Mouse (Mus musculus) heart, adult 2 months (tissue): ENCODE data around the gene Cyp1a2. TPM values are rescaled to one million over a fixed set of nuclear protein-coding genes. Genes with fewer than 3 reads are reported as not detected.

ENCODE experiments used
- DNase-seq, 2 experiments: peaks; one replicate each; pipeline ENCODE4 v3.0.0; 2021
- H3K27ac ChIP-seq: fragments of 200-600 bp; 2 replicates; pipeline ENCODE4 v1.8.1; 2022
- H3K27me3 ChIP-seq: fragments of 200-500 bp; 2 replicates; pipeline ENCODE4 v1.6.1; 2012; ENCODE audit warnings: mild to moderate bottlenecking, low read length, inconsistent platforms, mixed read lengths; ENCODE audit not compliant: control insufficient read depth, insufficient read depth
- H3K36me3 ChIP-seq: fragments of 200-500 bp; 2 replicates; pipeline ENCODE4 v1.6.1; 2012; ENCODE audit warnings: low read length, inconsistent platforms; ENCODE audit not compliant: control insufficient read depth, insufficient read depth
- H3K4me1 ChIP-seq: fragments of 200-500 bp; 2 replicates; pipeline ENCODE4 v1.6.1; 2011; ENCODE audit warnings: low read length; ENCODE audit not compliant: control insufficient read depth, insufficient read depth
- H3K4me3 ChIP-seq: fragments of 200-600 bp; 2 replicates; pipeline ENCODE4 v1.8.1; 2022
- H3K79me2 ChIP-seq: fragments of 200-500 bp; replicated peaks from 2 replicates; pipeline ENCODE4 v1.6.1; 2012; ENCODE audit warnings: mild to moderate bottlenecking, inconsistent platforms, low read length, moderate library complexity, mixed read lengths; ENCODE audit not compliant: control insufficient read depth, insufficient read depth
- H3K9ac ChIP-seq: fragments of 200-500 bp; 2 replicates; pipeline ENCODE4 v1.6.1; 2012; ENCODE audit warnings: low read depth, mild to moderate bottlenecking, control low read depth, inconsistent platforms, low read length, mixed read lengths
- CTCF ChIP-seq: fragments of 200-600 bp; IDR thresholded peaks from 2 replicates; pipeline ENCODE4 v1.8.1; 2022; ENCODE audit warnings: antibody characterized with exemption, mild to moderate bottlenecking, moderate library complexity
- EP300 ChIP-seq: fragments of 200-500 bp; IDR thresholded peaks from 2 replicates; pipeline ENCODE4 v1.6.1; 2011; ENCODE audit warnings: low read depth, low read length, control low read depth; ENCODE audit not compliant: insufficient read depth
- POLR2A ChIP-seq: fragments of 200-500 bp; IDR thresholded peaks from 2 replicates; pipeline ENCODE4 v1.6.1; 2011; ENCODE audit warnings: mild to moderate bottlenecking, low read depth, low read length, control low read depth; ENCODE audit not compliant: insufficient read depth
- WGBS: fragments of 180-500 bp; shearing (Covaris S2); methylation state at CpG from one replicate; pipeline ENCODE4 v1.1.7; 2018; 5-methylcytosine and 5-hydroxymethylcytosine counted together
- intact Hi-C: fragments of 180-260 bp; cut with DNase I; formaldehyde crosslinking; loops from one replicate; pipeline ENCODE4 v1.15.1; 2025
- polyA plus RNA-seq: library from polyadenylated mRNA; depleted of rRNA; stranded (reverse); fragments of >200 nt; gene quantifications from 2 replicates; pipeline ENCODE4 v1.2.3, GENCODE M21; 2012
- total RNA-seq, 2 experiments: library from RNA; stranded (reverse); gene quantifications; 2 replicates each; pipeline ENCODE4 v1.2.3; 2021

The Cyp1a2 gene
- total and polyA plus RNA-seq, 3 experiments = not detected

GRCm38 (mm10) chr9:57654966-57655365, 28.5 kb downstream of the Cyp1a2 start:
- Histone ChIP-seq H3K27me3 (no peaks in the 10 kb centered on the region), H3K79me2 (no peaks in the 10 kb centered on the region), H3K9ac (no peak overlapping the region), H3K27ac (no peak overlapping the region), H3K4me1 (peaks cover 2% of the 10 kb centered on the region), H3K36me3 (no peaks in the 10 kb centered on the region), H3K4me3 (no peak overlapping the region)
- TF ChIP-seq POLR2A (no peak), EP300 (no peak), CTCF (no peak)
- no peak for DNase-seq
- 97% methylated on average over 1 of the region's 1 CpGs for WGBS
- intact Hi-C loops = loop anchor here (1.0 to 10.0 kb wide), 6 partner anchors 26 to 390 kb away; partner anchors contain the start of genes 1700017B05Rik and Cox5a

GRCm38 (mm10) chr9:57653283-57653682, 30.2 kb downstream of the Cyp1a2 start, which contains the start of gene Csk:
Gene Csk, minus strand, starts transcription at chr9:57653631.
- Histone ChIP-seq H3K4me1 (peaks cover 2% of the 10 kb centered on the region), H3K36me3 (no peaks in the 10 kb centered on the region), H3K27ac (no peak within 1 kb of the TSS), H3K9ac (no peak within 1 kb of the TSS), H3K27me3 (no peaks in the 10 kb centered on the region), H3K79me2 (no peaks in the 10 kb centered on the region), H3K4me3 (no peak within 1 kb of the TSS)
- no peak for TF ChIP-seq EP300
- intact Hi-C loops = loop anchor here (10.0 kb wide), 1 partner anchor 388 kb away; the partner anchor contains the start of gene 1700017B05Rik
- WGBS = 83% methylated on average over 5 of the region's 5 CpGs
- DNase-seq = no peak

- intact Hi-C loops = loop anchor here (10.0 kb wide), 1 partner anchor 388 kb away; the partner anchor contains the start of gene 1700017B05Rik
Measured at GRCm38 (mm10) chr9:57652855-57653254, 30.6 kb downstream of the Cyp1a2 start.

GRCm38 (mm10) chr9:57652351-57652750, 31.2 kb downstream of the Cyp1a2 start:
- TF ChIP-seq EP300 = no peak
- Histone ChIP-seq H3K27ac (no peak overlapping the region), H3K36me3 (no peaks in the 10 kb centered on the region), H3K9ac (no peak overlapping the region), H3K79me2 (no peaks in the 10 kb centered on the region), H3K4me1 (peaks cover 2% of the 10 kb centered on the region), H3K27me3 (no peaks in the 10 kb centered on the region), H3K4me3 (no peak overlapping the region)
- intact Hi-C loops = loop anchor here (10.0 kb wide), 1 partner anchor 388 kb away; the partner anchor contains the start of gene 1700017B05Rik
- peak in 1 of 2 experiments; percentile 8 for DNase-seq
- 77% methylated on average over 9 of the region's 9 CpGs for WGBS

More at GRCm38 (mm10) chr9:57652855-57653254, 30.6 kb downstream of the Cyp1a2 start:
- Histone ChIP-seq H3K79me2 (no peaks in the 10 kb centered on the region), H3K9ac (no peak overlapping the region), H3K4me3 (no peak overlapping the region), H3K27ac (no peak overlapping the region), H3K27me3 (no peaks in the 10 kb centered on the region), H3K4me1 (peaks cover 2% of the 10 kb centered on the region), H3K36me3 (no peaks in the 10 kb centered on the region)
- peak in 1 of 2 experiments; percentile 15 for DNase-seq
- WGBS = 79% methylated on average over 3 of the region's 3 CpGs
- TF ChIP-seq CTCF (no peak), EP300 (no peak), POLR2A (no peak)

- Histone ChIP-seq H3K27ac (peak overlapping the region; percentile 20; the same call in 1 of the 2 replicates), H3K27me3 (no peaks in the 10 kb centered on the region), H3K4me3 (no peak overlapping the region), H3K9ac (no peak overlapping the region), H3K4me1 (peaks cover under 1% of the 10 kb centered on the region), H3K79me2 (no peaks in the 10 kb centered on the region), H3K36me3 (no peaks in the 10 kb centered on the region)
- DNase-seq = peak; percentile 37 to 69
- WGBS = 36% methylated on average over 6 of the region's 6 CpGs
- intact Hi-C loops = loop anchor here (10.0 kb wide), 1 partner anchor 386 kb away; the partner anchor contains the start of gene 1700017B05Rik
- TF ChIP-seq CTCF (no peak), POLR2A (no peak), EP300 (no peak)
Measured at GRCm38 (mm10) chr9:57650786-57651311, 32.7 kb downstream of the Cyp1a2 start.

- Histone ChIP-seq H3K4me1 (peaks cover 1% of the 10 kb centered on the region; the same call in 1 of the 2 replicates), H3K36me3 (no peaks in the 10 kb centered on the region), H3K9ac (no peak overlapping the region), H3K79me2 (no peaks in the 10 kb centered on the region), H3K27ac (no peak overlapping the region), H3K27me3 (no peaks in the 10 kb centered on the region), H3K4me3 (no peak overlapping the region)
- DNase-seq = no peak
- 92% methylated on average over 6 of the region's 6 CpGs for WGBS
- intact Hi-C loops = loop anchor here (10.0 kb wide), 1 partner anchor 385 kb away; the partner anchor contains the start of gene 1700017B05Rik
- TF ChIP-seq CTCF = no peak
- no peak for TF ChIP-seq EP300
- no peak for TF ChIP-seq POLR2A
Measured at GRCm38 (mm10) chr9:57650130-57650785, 33.2 kb downstream of the Cyp1a2 start.
